Mouse (Mus musculus): Measurements from ENCODE around the gene Tma7.

The Tma7 gene

DNA sequence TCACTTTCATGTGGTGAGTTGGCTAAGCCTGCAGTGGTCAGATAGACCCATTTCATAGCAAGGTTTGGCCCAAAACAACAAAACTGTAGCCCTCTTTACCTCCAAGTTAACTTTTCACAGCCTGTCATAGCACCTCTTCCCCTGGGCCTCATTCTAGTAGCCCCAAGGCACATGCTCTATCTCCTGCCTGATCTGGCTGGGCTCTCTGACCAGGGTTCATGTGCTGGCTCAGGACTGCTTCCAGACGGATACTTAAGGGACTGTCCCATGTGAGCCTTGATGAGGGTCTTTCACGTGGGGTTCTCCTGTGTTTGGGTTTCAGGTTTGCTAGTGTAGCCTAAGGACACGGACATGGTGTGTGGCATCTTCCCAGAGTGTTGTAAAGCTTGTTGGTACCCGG lies 42.7 kb downstream of the Tma7 start:
- DNase-seq, result no peak

DNA sequence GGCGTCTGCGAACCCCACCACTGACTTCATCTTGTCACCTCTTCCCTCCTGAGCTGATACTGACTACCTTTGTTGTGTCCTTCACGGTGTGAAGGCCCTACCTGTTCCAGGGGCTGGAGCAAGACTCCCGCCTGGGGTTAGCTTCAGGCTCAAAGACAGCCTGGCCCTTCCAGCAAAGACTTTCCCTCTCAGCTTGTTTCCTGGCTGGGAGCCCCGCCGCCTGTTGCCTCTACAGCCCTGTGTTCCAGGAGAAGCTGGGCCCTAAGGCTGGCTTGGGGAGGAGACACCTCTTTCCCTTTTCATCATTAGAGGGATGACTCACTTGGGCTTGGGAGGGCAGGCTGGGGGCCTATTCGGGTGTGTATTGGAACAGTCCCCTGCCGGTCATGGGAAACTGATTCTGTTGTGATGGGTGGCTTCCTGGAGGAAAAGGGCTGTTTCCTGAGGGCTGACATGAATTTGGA lies 43.5 kb downstream of the Tma7 start:
- DNase-seq, result peak; percentile 80

DNA sequence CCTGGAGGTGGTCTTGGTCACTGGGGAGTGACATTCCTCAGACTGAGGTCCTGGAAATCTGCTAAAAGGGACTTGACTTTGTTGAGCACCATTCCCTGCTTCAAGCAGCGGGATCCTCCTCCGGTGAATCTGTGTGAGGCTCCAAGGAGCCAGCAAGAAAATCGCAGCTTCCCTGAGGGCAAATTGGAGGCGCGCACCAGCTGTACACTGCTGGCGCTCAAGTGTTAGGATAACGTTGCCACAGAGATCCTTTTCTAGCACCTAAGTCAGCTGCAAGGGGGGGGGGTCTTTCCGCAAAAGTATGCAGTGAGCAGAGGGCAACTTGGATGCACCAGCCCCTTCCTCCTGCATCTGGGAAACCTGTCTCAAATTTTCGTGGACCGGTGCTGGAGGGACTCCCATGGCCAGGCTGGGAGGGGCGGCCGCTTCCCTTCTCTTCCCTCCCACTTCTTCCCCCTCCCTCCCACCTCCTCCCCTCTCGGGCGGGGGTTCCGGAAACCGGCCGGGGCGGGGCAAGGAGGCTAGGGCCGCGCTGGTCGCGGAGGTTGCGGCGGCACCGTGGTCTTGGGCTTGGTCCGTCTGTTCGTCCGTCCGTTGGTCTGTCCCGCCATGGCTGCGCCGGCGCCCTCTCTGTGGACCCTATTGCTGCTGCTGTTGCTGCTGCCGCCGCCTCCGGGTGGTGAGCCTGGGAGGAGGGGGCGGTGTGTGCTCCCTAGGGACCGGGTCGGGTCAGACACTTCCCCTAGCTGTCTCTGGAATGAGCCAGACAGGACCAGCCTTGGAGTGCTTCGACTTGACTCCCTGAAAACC lies 44.1 kb downstream of the Tma7 start, which contains the start of gene Shisa5:
Gene Shisa5, plus strand, starts transcription at position 480 of the 810 bp plus-strand sequence.
- peak; percentile 70 for DNase-seq

DNA sequence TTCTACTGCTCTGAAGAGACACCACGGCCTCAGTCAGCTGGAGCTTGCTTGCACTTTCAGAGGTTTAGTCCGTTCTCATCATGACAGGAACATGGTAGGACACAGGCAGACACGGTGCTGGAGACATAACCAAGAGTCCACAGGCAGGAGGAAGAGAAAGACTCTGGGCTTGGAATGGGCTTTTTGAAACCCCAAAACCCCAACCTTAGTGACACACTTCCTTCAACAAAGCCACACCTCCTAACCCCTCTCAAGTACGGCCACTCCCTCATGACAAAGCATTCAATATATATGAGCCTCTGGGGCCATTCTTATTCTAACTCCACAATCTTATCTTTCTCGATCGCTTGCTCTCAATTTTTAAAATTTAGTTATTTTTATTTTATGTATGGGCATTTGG lies 50.0 kb downstream of the Tma7 start:
- no peak for DNase-seq

DNA sequence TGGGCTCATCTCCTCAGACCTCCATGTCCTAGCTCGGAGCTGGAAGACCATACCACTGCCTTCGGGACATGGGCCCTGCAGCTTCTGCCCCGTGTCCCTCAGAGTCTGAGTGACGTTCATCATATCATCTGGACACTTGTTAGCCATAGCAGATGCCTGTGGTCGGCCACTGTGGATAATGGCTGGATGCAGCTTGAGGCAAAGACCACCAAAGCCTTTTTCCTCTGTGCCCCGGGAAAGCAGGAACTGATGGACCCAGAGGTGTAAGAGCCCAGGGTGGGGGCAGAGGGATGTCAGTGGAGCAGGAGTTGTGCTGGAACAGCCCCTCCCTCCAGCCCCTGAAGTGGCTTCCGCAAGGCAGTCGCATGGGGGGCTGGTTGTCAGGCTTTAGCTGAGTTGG lies 50.7 kb downstream of the Tma7 start:
- no peak for DNase-seq

DNA sequence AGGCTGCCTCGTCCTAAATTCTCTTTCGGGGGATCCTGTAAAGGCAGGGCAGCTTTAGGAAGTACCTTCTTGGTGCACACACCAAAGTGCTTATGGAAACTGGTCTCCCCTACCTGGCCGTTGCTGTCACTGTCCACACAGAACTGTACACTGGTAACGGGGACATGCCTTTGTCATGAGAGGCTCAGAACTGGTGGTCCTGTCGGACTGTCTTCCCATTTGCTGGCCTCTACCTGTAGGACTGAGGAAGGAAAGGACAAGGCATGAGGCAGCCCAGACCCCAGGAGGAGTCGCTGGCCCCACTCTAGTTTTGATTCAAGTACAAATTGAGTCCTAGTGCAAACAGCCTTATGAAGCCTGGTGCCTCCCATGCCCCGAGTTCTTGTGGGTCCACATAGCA lies 51.4 kb downstream of the Tma7 start:
- DNase-seq, result no peak

DNA sequence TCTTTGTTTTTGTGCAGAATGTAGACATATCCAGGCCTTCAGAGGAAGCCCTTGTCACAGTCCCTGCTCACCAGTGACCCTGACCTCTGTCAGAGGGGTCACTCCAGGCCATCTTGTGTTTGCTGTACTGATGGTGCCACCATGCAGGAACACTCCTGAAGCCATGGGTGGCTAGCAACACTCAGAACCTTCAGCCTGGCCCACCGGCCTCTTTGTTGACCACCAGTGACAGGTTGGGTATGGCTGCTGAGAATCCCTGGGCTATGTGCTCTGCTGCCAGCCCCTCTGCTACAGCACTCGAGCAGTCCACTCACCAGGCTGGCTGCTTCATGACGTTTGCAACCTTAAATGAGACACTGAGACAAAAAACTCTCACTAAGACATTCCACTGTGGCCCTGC lies 52.1 kb downstream of the Tma7 start:
- DNase-seq, result no peak

DNA sequence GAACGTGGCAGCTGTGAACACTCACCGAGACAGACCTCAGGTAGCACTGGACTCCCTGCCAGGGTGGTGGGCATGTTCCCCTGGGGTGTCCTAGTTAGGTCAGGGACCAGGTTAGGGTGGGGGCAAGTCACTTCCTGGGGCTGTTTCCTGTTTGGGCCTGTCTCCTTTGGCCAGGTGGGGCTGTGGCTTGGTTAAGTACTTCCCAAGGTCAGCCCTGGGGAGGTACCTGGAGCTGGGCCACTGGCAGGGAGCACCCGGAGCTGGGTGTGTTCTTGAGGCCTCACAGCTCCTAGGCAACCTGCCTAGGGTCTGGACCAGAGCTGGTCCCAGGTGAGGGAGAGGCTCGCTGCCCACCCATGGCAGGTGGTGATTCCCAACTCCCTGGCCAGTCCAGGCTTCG lies 53.5 kb downstream of the Tma7 start:
- no peak for DNase-seq

DNA sequence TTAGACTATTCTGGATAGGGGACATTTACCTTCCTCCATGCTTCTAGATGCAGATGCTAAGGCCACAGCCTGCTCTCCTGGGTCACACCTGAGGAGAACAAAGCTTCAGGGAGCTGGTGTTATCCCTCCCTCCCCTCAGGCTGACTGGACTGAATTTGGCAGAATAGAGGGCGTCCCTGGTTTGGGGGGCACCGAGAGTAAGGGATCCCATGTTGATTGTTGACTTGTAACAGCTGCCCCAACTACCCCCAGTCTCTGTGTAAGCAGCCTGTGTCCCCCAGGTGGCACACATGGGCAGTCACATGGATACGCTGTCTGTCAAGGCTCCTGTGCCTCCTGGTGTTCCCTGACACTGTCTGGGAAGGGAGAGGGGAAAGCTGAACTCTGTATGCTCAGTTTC lies 54.0 kb downstream of the Tma7 start:
- no peak for DNase-seq

DNA sequence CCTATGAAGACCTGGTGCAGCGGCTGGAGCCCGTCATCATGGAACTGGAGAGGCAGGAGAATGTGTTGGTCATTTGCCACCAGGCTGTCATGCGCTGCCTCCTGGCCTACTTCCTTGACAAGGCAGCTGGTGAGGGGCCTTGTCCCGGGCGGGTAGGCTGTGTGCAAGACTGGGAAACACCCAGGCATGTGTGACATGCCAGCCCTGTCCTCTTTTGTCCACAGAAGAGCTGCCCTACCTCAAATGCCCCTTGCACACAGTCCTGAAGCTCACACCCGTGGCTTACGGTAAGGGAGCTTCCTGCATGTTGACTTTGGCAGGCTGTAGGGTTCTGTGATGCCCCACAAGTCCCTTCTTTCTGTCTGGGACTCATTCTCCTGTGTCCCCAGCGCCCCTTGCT lies 54.9 kb downstream of the Tma7 start:
- no peak for DNase-seq
